Mouse (Mus musculus) liver, embryonic 16.5 days (tissue): ENCODE measurements around the gene Mif. TPM values are rescaled to one million over a fixed set of nuclear protein-coding genes. Genes with fewer than 3 reads are reported as not detected.

Experiments used
- ATAC-seq: fragments of 200-750 bp; cut with Nextera tagmentation; 2 replicates; pipeline ENCODE4 v1.8.0; 2017; ENCODE audit warnings: low read depth, mild to moderate bottlenecking, moderate number of reproducible peaks, moderate library complexity
- H3K27ac ChIP-seq: fragments of 300-500 bp; sonication (generic); 2 replicates; pipeline ENCODE4 v1.5.1; 2014; ENCODE audit warnings: mild to moderate bottlenecking, low read length
- H3K27me3 ChIP-seq: fragments of 300-500 bp; sonication (generic); 2 replicates; pipeline ENCODE4 v1.6.1; 2014; ENCODE audit warnings: low read depth, low read length, mixed read lengths; ENCODE audit not compliant: control insufficient read depth, insufficient read depth
- H3K36me3 ChIP-seq: fragments of 300-500 bp; sonication (generic); 2 replicates; pipeline ENCODE4 v1.6.1; 2014; ENCODE audit warnings: mild to moderate bottlenecking; ENCODE audit not compliant: control insufficient read depth, insufficient read depth
- H3K4me1 ChIP-seq: fragments of 300-500 bp; sonication (generic); 2 replicates; pipeline ENCODE4 v1.6.1; 2014; ENCODE audit warnings: low read depth, low read length, mixed read lengths; ENCODE audit not compliant: control insufficient read depth
- H3K4me2 ChIP-seq: fragments of 300-500 bp; sonication (generic); 2 replicates; pipeline ENCODE4 v1.6.1; 2014; ENCODE audit warnings: low read depth, low read length, mixed read lengths
- H3K4me3 ChIP-seq: fragments of 300-500 bp; sonication (generic); 2 replicates; pipeline ENCODE4 v1.5.1; 2014; ENCODE audit warnings: low read depth, mild to moderate bottlenecking, low read length
- H3K9ac ChIP-seq: fragments of 300-500 bp; sonication (generic); 2 replicates; pipeline ENCODE4 v1.6.1; 2014; ENCODE audit warnings: low read depth, low read length
- H3K9me3 ChIP-seq: fragments of 300-500 bp; sonication (generic); replicated peaks from 2 replicates; pipeline ENCODE4 v1.6.1; 2016; ENCODE audit warnings: low read length; ENCODE audit not compliant: control insufficient read depth
- WGBS: fragments of 180-500 bp; shearing (Covaris S2); extraction: QIAGEN DNeasy Blood & Tissue Kit; methylation state at CpG from one replicate; pipeline ENCODE4 v1.1.7; 2014; ENCODE audit not compliant: insufficient replicate concordance; 5-methylcytosine and 5-hydroxymethylcytosine counted together
- polyA plus RNA-seq: library from polyadenylated mRNA; unstranded; fragments of >200 nt; fragmentation: Nextera tagmentation; extraction: Ambion mirVana; gene quantifications from 2 replicates; pipeline ENCODE4 v1.2.1, GENCODE M21; 2015

The Mif gene
- polyA plus RNA-seq, 1 experiment from 2014 or later: 964 TPM

GRCm38 (mm10) chr10:75880771-75881577 is 20.9 kb upstream of the Mif start:
- 50% methylated on average over 6 of the region's 6 CpGs for WGBS
- H3K27ac ChIP-seq: no peak overlapping the region
- ATAC-seq: no peak
- H3K4me2 ChIP-seq: no peak overlapping the region
- no peaks in the 10 kb centered on the region for H3K4me1 ChIP-seq
- no peak overlapping the region for H3K4me3 ChIP-seq
- no peak overlapping the region for H3K9ac ChIP-seq
- H3K36me3 ChIP-seq: no peaks in the 10 kb centered on the region
- peaks cover 12% of the 10 kb centered on the region for H3K27me3 ChIP-seq
- no peaks in the 10 kb centered on the region for H3K9me3 ChIP-seq

- Histone ChIP-seq H3K4me2 (no peak overlapping the region), H3K9me3 (no peaks in the 10 kb centered on the region), H3K4me1 (no peaks in the 10 kb centered on the region), H3K27ac (no peak overlapping the region), H3K27me3 (peaks cover 12% of the 10 kb centered on the region), H3K9ac (no peak overlapping the region), H3K36me3 (no peaks in the 10 kb centered on the region), H3K4me3 (no peak overlapping the region)
- ATAC-seq: no peak
- 80% methylated on average over 10 of the region's 10 CpGs for WGBS
Observed at GRCm38 (mm10) chr10:75880351-75880750, 20.3 kb upstream of the Mif start.

- Histone ChIP-seq H3K4me2 (no peak overlapping the region), H3K36me3 (no peaks in the 10 kb centered on the region), H3K4me1 (no peaks in the 10 kb centered on the region), H3K4me3 (no peak overlapping the region), H3K27me3 (peaks cover 12% of the 10 kb centered on the region), H3K27ac (no peak overlapping the region; the same call in 1 of the 2 replicates), H3K9ac (no peak overlapping the region), H3K9me3 (no peaks in the 10 kb centered on the region)
- ATAC-seq: no peak
- WGBS: 71% methylated on average over 3 of the region's 3 CpGs
Observed at GRCm38 (mm10) chr10:75878836-75879235, 18.8 kb upstream of the Mif start.

GRCm38 (mm10) chr10:75873543-75874170 is 13.6 kb upstream of the Mif start:
- Histone ChIP-seq H3K4me3 (no peak overlapping the region), H3K9ac (no peak overlapping the region), H3K9me3 (no peaks in the 10 kb centered on the region), H3K4me1 (peaks cover 5% of the 10 kb centered on the region), H3K27me3 (no peaks in the 10 kb centered on the region), H3K36me3 (no peaks in the 10 kb centered on the region), H3K4me2 (no peak overlapping the region; the same call in 1 of the 2 replicates), H3K27ac (no peak overlapping the region)
- WGBS: 54% methylated on average over 10 of the region's 10 CpGs
- no peak for ATAC-seq

- H3K4me3 ChIP-seq: peak overlapping the region; percentile 54
- peaks cover 2% of the 10 kb centered on the region; the same call in 1 of the 2 replicates for H3K27me3 ChIP-seq
- peaks cover 5% of the 10 kb centered on the region for H3K4me1 ChIP-seq
- no peaks in the 10 kb centered on the region for H3K36me3 ChIP-seq
- WGBS: 4% methylated on average over 11 of the region's 11 CpGs
- peak overlapping the region; percentile 70 for H3K4me2 ChIP-seq
- ATAC-seq: peak; percentile 85
- H3K27ac ChIP-seq: no peak overlapping the region
- peak overlapping the region; percentile 43 for H3K9ac ChIP-seq
- no peaks in the 10 kb centered on the region for H3K9me3 ChIP-seq
Observed at GRCm38 (mm10) chr10:75872915-75873542, 13.0 kb upstream of the Mif start.

GRCm38 (mm10) chr10:75872025-75872914 is 12.2 kb upstream of the Mif start:
- peak overlapping the region; percentile 70 for H3K4me2 ChIP-seq

GRCm38 (mm10) chr10:75861587-75861986 is 1.5 kb upstream of the Mif start:
- Histone ChIP-seq H3K4me2 (no peak overlapping the region), H3K27ac (no peak overlapping the region), H3K9me3 (no peaks in the 10 kb centered on the region), H3K9ac (no peak overlapping the region), H3K4me1 (peaks cover 25% of the 10 kb centered on the region), H3K36me3 (no peaks in the 10 kb centered on the region), H3K4me3 (no peak overlapping the region), H3K27me3 (no peaks in the 10 kb centered on the region)
- WGBS: 55% methylated on average over 5 of the region's 5 CpGs
- ATAC-seq: no peak

More at GRCm38 (mm10) chr10:75872025-75872914, 12.2 kb upstream of the Mif start:
- no peaks in the 10 kb centered on the region for H3K36me3 ChIP-seq
- peak overlapping the region; percentile 54 for H3K4me3 ChIP-seq
- H3K27ac ChIP-seq: no peak overlapping the region
- peak; percentile 32 for ATAC-seq
- peak overlapping the region; percentile 43 for H3K9ac ChIP-seq
- H3K27me3 ChIP-seq: peaks cover 5% of the 10 kb centered on the region; the same call in 1 of the 2 replicates
- H3K9me3 ChIP-seq: no peaks in the 10 kb centered on the region
- WGBS: 26% methylated on average over 10 of the region's 10 CpGs
- H3K4me1 ChIP-seq: peaks cover 5% of the 10 kb centered on the region

GRCm38 (mm10) chr10:75860746-75861145 is 706 bp upstream of the Mif start:
- H3K27ac ChIP-seq: peak overlapping the region; percentile 20; the same call in 1 of the 2 replicates
- ATAC-seq: no peak
- H3K4me1 ChIP-seq: peaks cover 25% of the 10 kb centered on the region
- H3K9ac ChIP-seq: no peak overlapping the region
- H3K4me3 ChIP-seq: no peak overlapping the region
- H3K27me3 ChIP-seq: no peaks in the 10 kb centered on the region
- H3K36me3 ChIP-seq: no peaks in the 10 kb centered on the region
- 36% methylated on average over 7 of the region's 7 CpGs for WGBS
- no peak overlapping the region for H3K4me2 ChIP-seq
- H3K9me3 ChIP-seq: no peaks in the 10 kb centered on the region
